Mouse (Mus musculus): ENCODE data around the gene Plce1. TPM values are rescaled to one million over a fixed set of nuclear protein-coding genes. Genes with fewer than 3 reads are reported as not detected.

Gene Plce1
- polyA plus RNA-seq, 1 experiment = 2.2 TPM

- Histone ChIP-seq H3K27ac (ENCODE audit: insufficient read depth, low read length) (no peak overlapping the region), H3K4me3 (ENCODE audit: insufficient read depth, low read length) (no peak overlapping the region), H3K4me1 (ENCODE audit: control insufficient read depth, insufficient read depth, low read length) (no peaks in the 10 kb centered on the region)
- TF ChIP-seq POLR2A (IDR thresholded peaks at IDR 0.05; ENCODE audit: extremely low read depth, insufficient read depth, low read length) (no peak), CTCF (IDR thresholded peaks at IDR 0.05; ENCODE audit: extremely low read depth, insufficient read depth, low read length) (no peak)
Observed at GRCm38 (mm10) chr19:38723969-38724368, 243.1 kb downstream of the Plce1 start.

GRCm38 (mm10) chr19:38728842-38729241 lies 247.9 kb downstream of the Plce1 start:
- Histone ChIP-seq H3K27ac (ENCODE audit: insufficient read depth, low read length) (no peak overlapping the region), H3K4me3 (ENCODE audit: insufficient read depth, low read length) (no peak overlapping the region)
- TF ChIP-seq POLR2A (IDR thresholded peaks at IDR 0.05; ENCODE audit: extremely low read depth, insufficient read depth, low read length) = no peak
- TF ChIP-seq CTCF (IDR thresholded peaks at IDR 0.05; ENCODE audit: extremely low read depth, insufficient read depth, low read length) = no peak

GRCm38 (mm10) chr19:38729264-38729663 lies 248.4 kb downstream of the Plce1 start:
- H3K4me1 ChIP-seq (ENCODE audit: control insufficient read depth, insufficient read depth, low read length) = no peaks in the 10 kb centered on the region
- no peak overlapping the region for H3K27ac ChIP-seq (ENCODE audit: insufficient read depth, low read length)
- H3K4me3 ChIP-seq (ENCODE audit: insufficient read depth, low read length) = no peak overlapping the region
- TF ChIP-seq CTCF (IDR thresholded peaks at IDR 0.05; ENCODE audit: extremely low read depth, insufficient read depth, low read length) = no peak
- TF ChIP-seq POLR2A (IDR thresholded peaks at IDR 0.05; ENCODE audit: extremely low read depth, insufficient read depth, low read length) = no peak

More at GRCm38 (mm10) chr19:38728842-38729241, 247.9 kb downstream of the Plce1 start:
- no peaks in the 10 kb centered on the region for H3K4me1 ChIP-seq (ENCODE audit: control insufficient read depth, insufficient read depth, low read length)

- Histone ChIP-seq H3K4me1 (ENCODE audit: control insufficient read depth, insufficient read depth, low read length) (no peaks in the 10 kb centered on the region), H3K27ac (ENCODE audit: insufficient read depth, low read length) (no peak overlapping the region), H3K4me3 (ENCODE audit: insufficient read depth, low read length) (no peak overlapping the region)
- TF ChIP-seq CTCF (IDR thresholded peaks at IDR 0.05; ENCODE audit: extremely low read depth, insufficient read depth, low read length) (no peak), POLR2A (IDR thresholded peaks at IDR 0.05; ENCODE audit: extremely low read depth, insufficient read depth, low read length) (no peak)
Observed at GRCm38 (mm10) chr19:38744546-38744945, 263.6 kb downstream of the Plce1 start.

GRCm38 (mm10) chr19:38745810-38746491 lies 265.0 kb downstream of the Plce1 start:
- Histone ChIP-seq H3K4me3 (ENCODE audit: insufficient read depth, low read length) (no peak overlapping the region), H3K27ac (ENCODE audit: insufficient read depth, low read length) (no peak overlapping the region), H3K4me1 (ENCODE audit: control insufficient read depth, insufficient read depth, low read length) (no peaks in the 10 kb centered on the region)
- no peak for TF ChIP-seq POLR2A (IDR thresholded peaks at IDR 0.05; ENCODE audit: extremely low read depth, insufficient read depth, low read length)
- TF ChIP-seq CTCF (IDR thresholded peaks at IDR 0.05; ENCODE audit: extremely low read depth, insufficient read depth, low read length) = no peak

- H3K27ac ChIP-seq (ENCODE audit: insufficient read depth, low read length) = no peak overlapping the region
- no peaks in the 10 kb centered on the region for H3K4me1 ChIP-seq (ENCODE audit: control insufficient read depth, insufficient read depth, low read length)
- H3K4me3 ChIP-seq (ENCODE audit: insufficient read depth, low read length) = no peak overlapping the region
- TF ChIP-seq POLR2A (IDR thresholded peaks at IDR 0.05; ENCODE audit: extremely low read depth, insufficient read depth, low read length) = no peak
Observed at GRCm38 (mm10) chr19:38746492-38747014, 265.6 kb downstream of the Plce1 start.

- Histone ChIP-seq H3K27ac (ENCODE audit: insufficient read depth, low read length) (no peak overlapping the region), H3K4me1 (ENCODE audit: control insufficient read depth, insufficient read depth, low read length) (no peaks in the 10 kb centered on the region), H3K4me3 (ENCODE audit: insufficient read depth, low read length) (no peak overlapping the region)
- TF ChIP-seq POLR2A (IDR thresholded peaks at IDR 0.05; ENCODE audit: extremely low read depth, insufficient read depth, low read length) (no peak), CTCF (IDR thresholded peaks at IDR 0.05; ENCODE audit: extremely low read depth, insufficient read depth, low read length) (no peak)
Observed at GRCm38 (mm10) chr19:38750192-38750591, 269.3 kb downstream of the Plce1 start.

- TF ChIP-seq POLR2A (IDR thresholded peaks at IDR 0.05; ENCODE audit: extremely low read depth, insufficient read depth, low read length) (no peak), CTCF (IDR thresholded peaks at IDR 0.05; ENCODE audit: extremely low read depth, insufficient read depth, low read length) (no peak)
- Histone ChIP-seq H3K4me3 (ENCODE audit: insufficient read depth, low read length) (no peak overlapping the region), H3K27ac (ENCODE audit: insufficient read depth, low read length) (no peak overlapping the region), H3K4me1 (ENCODE audit: control insufficient read depth, insufficient read depth, low read length) (no peaks in the 10 kb centered on the region)
Observed at GRCm38 (mm10) chr19:38757161-38757560, 276.3 kb downstream of the Plce1 start.

GRCm38 (mm10) chr19:38758056-38758455 lies 277.1 kb downstream of the Plce1 start:
- no peaks in the 10 kb centered on the region for H3K4me1 ChIP-seq (ENCODE audit: control insufficient read depth, insufficient read depth, low read length)
- H3K4me3 ChIP-seq (ENCODE audit: insufficient read depth, low read length) = no peak overlapping the region
- no peak for TF ChIP-seq POLR2A (IDR thresholded peaks at IDR 0.05; ENCODE audit: extremely low read depth, insufficient read depth, low read length)
- no peak for TF ChIP-seq CTCF (IDR thresholded peaks at IDR 0.05; ENCODE audit: extremely low read depth, insufficient read depth, low read length)
- H3K27ac ChIP-seq (ENCODE audit: insufficient read depth, low read length) = no peak overlapping the region

Data from cortical plate, adult 2 months (tissue).